20 mouse cellular contexts compared by ENCODE assay signal in the genomic region with DNA sequence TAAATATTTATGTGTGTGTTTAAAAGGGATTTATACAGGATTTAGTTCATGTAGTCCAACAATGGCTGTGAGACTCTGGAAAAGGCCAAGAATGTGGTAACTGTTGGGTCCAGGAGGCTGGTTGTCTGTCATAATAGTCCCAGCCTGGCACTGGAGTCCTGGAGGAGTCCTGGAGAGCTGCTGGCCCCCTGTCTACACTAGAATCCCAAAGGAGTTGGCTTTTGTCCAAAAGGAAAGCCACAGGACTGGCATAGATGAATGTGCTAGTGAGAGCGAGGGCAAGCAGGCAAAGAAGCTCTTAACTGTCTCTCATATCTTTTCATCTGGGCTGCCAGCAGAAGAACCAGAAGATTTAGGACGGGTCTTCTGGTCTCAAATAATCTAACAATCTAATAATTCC. TPM values are rescaled to one million over a fixed set of nuclear protein-coding genes. Genes with fewer than 3 reads are reported as not detected.
DNase-seq lines count a peak whose midpoint lies in the region; ATAC-seq and TF ChIP-seq lines count a peak whose summit lies in the region.
"Had no signal": no experiment of that assay in that cellular context is flagged by ENCODE, and none has a peak within 500 bp of the region (broad histone marks: within the 10 kb centered on the region; RNA-seq: fewer than 3 reads in every experiment).

No protein-coding gene starts in this region.

- peaks cover 20% of the 10 kb centered on the region for H3K4me1 ChIP-seq in lung, embryonic 15.5 days
- peaks cover 10% of the 10 kb centered on the region; the same call in 1 of the 2 replicates for H3K4me1 ChIP-seq in intestine, embryonic 16.5 days (ENCODE audit: control insufficient read depth, insufficient read depth, low read length)

- no peak for TF ChIP-seq CTCF in gastrocnemius, adult 2 months (IDR thresholded peaks at IDR 0.05)

- H3K36me3 ChIP-seq in lung, embryonic 15.5 days: no peaks in the 10 kb centered on the region
- H3K36me3 ChIP-seq in intestine, embryonic 16.5 days (ENCODE audit: control insufficient read depth, insufficient read depth, low read length): no peaks in the 10 kb centered on the region
- H3K36me3 ChIP-seq: midbrain, embryonic 12.5 days had no signal

- no peak overlapping the region for H3K9ac ChIP-seq in lung, embryonic 15.5 days
- H3K9ac ChIP-seq in intestine, embryonic 16.5 days (ENCODE audit: low read depth, low read length): no peak overlapping the region
- H3K9ac ChIP-seq: hindbrain, embryonic 14.5 days; liver, embryonic 14.5 days; midbrain, embryonic 12.5 days had no signal

- no peak for ATAC-seq in lung, embryonic 15.5 days (ENCODE audit: borderline replicate concordance, extremely low read depth, low FRiP score, low TSS enrichment)
- ATAC-seq in intestine, embryonic 16.5 days: no peak
- ATAC-seq in megakaryocyte-erythroid progenitor cell, adult 5-6 weeks (replicated peaks; ENCODE audit: low FRiP score, low TSS enrichment, poor library complexity, severe bottlenecking): no peak

- WGBS in lung, embryonic 15.5 days: 40% methylated on average over 2 of the region's 2 CpGs
- 61% methylated on average over 2 of the region's 2 CpGs for WGBS in intestine, embryonic 16.5 days

- no peak overlapping the region for H3K4me2 ChIP-seq in lung, embryonic 15.5 days
- no peak overlapping the region for H3K4me2 ChIP-seq in intestine, embryonic 16.5 days (ENCODE audit: low read depth, low read length)
- H3K4me2 ChIP-seq: hindbrain, embryonic 14.5 days; midbrain, embryonic 12.5 days had no signal

- no peak overlapping the region for H3K4me3 ChIP-seq in gastrocnemius, adult 2 months
- no peak overlapping the region for H3K4me3 ChIP-seq in lung, embryonic 15.5 days
- no peak overlapping the region for H3K4me3 ChIP-seq in intestine, embryonic 16.5 days (ENCODE audit: low read length)
- H3K4me3 ChIP-seq: erythroblast, embryonic 14.5 days; midbrain, embryonic 12.5 days had no signal

- no peaks in the 10 kb centered on the region for H3K9me3 ChIP-seq in lung, embryonic 15.5 days
- no peaks in the 10 kb centered on the region for H3K9me3 ChIP-seq in intestine, embryonic 16.5 days (ENCODE audit: control insufficient read depth, low read length)
- H3K9me3 ChIP-seq: midbrain, embryonic 12.5 days had no signal

- no peaks in the 10 kb centered on the region for H3K27me3 ChIP-seq in lung, embryonic 15.5 days
- H3K27me3 ChIP-seq in intestine, embryonic 16.5 days (replicated peaks; ENCODE audit: control insufficient read depth, insufficient read depth, low read length): no peaks in the 10 kb centered on the region
- H3K27me3 ChIP-seq: CH12.LX; midbrain, embryonic 12.5 days had no signal

- H3K27ac ChIP-seq in gastrocnemius, adult 2 months: peak overlapping the region; percentile 31
- H3K27ac ChIP-seq in lung, embryonic 15.5 days: 0 out of 2 replicates have a peak overlapping the region, but pooled peaks have one; percentile 14
- H3K27ac ChIP-seq in intestine, embryonic 16.5 days (ENCODE audit: low read length): peak overlapping the region; percentile 61
- H3K27ac ChIP-seq: hindbrain, embryonic 14.5 days; liver, embryonic 14.5 days; midbrain, embryonic 12.5 days had no signal

- no peak for DNase-seq in gastrocnemius, adult 2 months
- DNase-seq in gastrocnemius, adult 18-20 months (ENCODE audit: low spot score): no peak
- DNase-seq in lung, postnatal 14 days: no peak
- DNase-seq in NIH3T3 (ENCODE audit: low read depth): peak; percentile 36
- no peak for DNase-seq in layer of hippocampus, postnatal 14 days (ENCODE audit: low spot score in 2 of 2)
- DNase-seq: adrenal gland, adult 8-10 months; heart, adult 18-20 months; right cerebral cortex, postnatal 25 days; thymus, postnatal 4 days had no signal

- intact Hi-C loops in gastrocnemius, adult 2 months (cut with DNase I): no loop called here

RNA-seq across cellular contexts. Expression of a gene that starts 1.6 kb away (rescaled TPM):
- 10 to 100 TPM; 15.1 to 15.8 TPM for total RNA-seq in gastrocnemius, adult 2 months (2021)
- total RNA-seq in gastrocnemius, adult 18-20 months (2021): 10 to 100 TPM; 15.0 to 18.0 TPM
- 33.1 and 34.6 TPM in 2 replicates for polyA plus RNA-seq in lung, embryonic 15.5 days (2015; fragmentation: Nextera tagmentation; extraction: Ambion mirVana)
- 22.0 and 22.3 TPM in 2 replicates for polyA plus RNA-seq in intestine, embryonic 16.5 days (2015; fragmentation: Nextera tagmentation; extraction: Ambion mirVana)
- 10 to 100 TPM; 14.3 to 14.5 TPM for total RNA-seq in layer of hippocampus, postnatal 14 days (2021)
- 63.5 and 64.5 TPM in 2 replicates for total RNA-seq in megakaryocyte-erythroid progenitor cell, adult 5-6 weeks (2014; fragmentation: Nextera tagmentation)
- total RNA-seq in megakaryocyte-erythroid progenitor cell, adult 5-6 weeks (2017): 48.9 and 60.9 TPM in 2 replicates

RNA-seq across cellular contexts. Expression of a gene that starts 49.8 kb away (rescaled TPM):
- total RNA-seq in gastrocnemius, adult 2 months (2021): not detected
- not detected for total RNA-seq in gastrocnemius, adult 18-20 months (2021)
- polyA plus RNA-seq in lung, embryonic 15.5 days (2015; fragmentation: Nextera tagmentation; extraction: Ambion mirVana): not detected in 2 replicates
- polyA plus RNA-seq in intestine, embryonic 16.5 days (2015; fragmentation: Nextera tagmentation; extraction: Ambion mirVana): not detected in 2 replicates
- not detected for total RNA-seq in layer of hippocampus, postnatal 14 days (2021)
- total RNA-seq in megakaryocyte-erythroid progenitor cell, adult 5-6 weeks (2014; fragmentation: Nextera tagmentation): not detected in 2 replicates
- not detected in 2 replicates for total RNA-seq in megakaryocyte-erythroid progenitor cell, adult 5-6 weeks (2017)
- total RNA-seq: adrenal gland, adult 8-10 months; CH12.LX; heart, adult 18-20 months; left cerebral cortex, postnatal 14 days had no signal
- polyA plus RNA-seq: erythroblast, embryonic 14.5 days; heart, embryonic 16.5 days; hindbrain, embryonic 14.5 days; liver, embryonic 14.5 days; midbrain, embryonic 12.5 days; neural tube, embryonic 11.5 days had no signal

RNA-seq across cellular contexts. Expression of a gene that starts 57.6 kb away (rescaled TPM):
- total RNA-seq in gastrocnemius, adult 2 months (2021): 1 to 10 TPM; 2.8 to 4.5 TPM
- total RNA-seq in gastrocnemius, adult 18-20 months (2021): 1 to 10 TPM; 2.7 to 3.9 TPM
- polyA plus RNA-seq in lung, embryonic 15.5 days (2015; fragmentation: Nextera tagmentation; extraction: Ambion mirVana): 4.1 and 5.1 TPM in 2 replicates
- 1.2 and 1.3 TPM in 2 replicates for polyA plus RNA-seq in intestine, embryonic 16.5 days (2015; fragmentation: Nextera tagmentation; extraction: Ambion mirVana)
- total RNA-seq in layer of hippocampus, postnatal 14 days (2021): 10 to 100 TPM; 63.0 to 66.5 TPM
- total RNA-seq in megakaryocyte-erythroid progenitor cell, adult 5-6 weeks (2014; fragmentation: Nextera tagmentation): 11.0 and 11.7 TPM in 2 replicates
- 5.6 and 8.6 TPM in 2 replicates for total RNA-seq in megakaryocyte-erythroid progenitor cell, adult 5-6 weeks (2017)

Comparison
In these comparisons a context has a peak if more than half of its experiments do, and no peak if none do; other contexts are left out.
1. RNA of a gene that starts 57.6 kb away (total RNA-seq): 63.0 to 66.5 TPM in layer of hippocampus, postnatal 14 days; 5.6 to 11.7 TPM in megakaryocyte-erythroid progenitor cell, adult 5-6 weeks, 2.8 to 4.5 TPM in gastrocnemius, adult 2 months and 2.7 to 3.9 TPM in gastrocnemius, adult 18-20 months; every median in the first group is over 4 times any median in the second.
2. Peak in every context shown above with its lines, with median percentiles within 50 percentile points of each other: H3K27ac ChIP-seq.